Mouse (Mus musculus) skeletal muscle tissue, adult 2 months (tissue): ENCODE data around the gene Sbno1.
"Not testable (repeated sequence)": the region's sequence is repeated elsewhere in the genome, so short reads cannot be mapped to it uniquely, and the experiment has no call there.

Experiments used
- DNase-seq: peaks from one replicate; pipeline ENCODE4 v3.0.0-alpha.2; 2012; ENCODE audit warnings: low read depth, low spot score

Sbno1 gene

DNA sequence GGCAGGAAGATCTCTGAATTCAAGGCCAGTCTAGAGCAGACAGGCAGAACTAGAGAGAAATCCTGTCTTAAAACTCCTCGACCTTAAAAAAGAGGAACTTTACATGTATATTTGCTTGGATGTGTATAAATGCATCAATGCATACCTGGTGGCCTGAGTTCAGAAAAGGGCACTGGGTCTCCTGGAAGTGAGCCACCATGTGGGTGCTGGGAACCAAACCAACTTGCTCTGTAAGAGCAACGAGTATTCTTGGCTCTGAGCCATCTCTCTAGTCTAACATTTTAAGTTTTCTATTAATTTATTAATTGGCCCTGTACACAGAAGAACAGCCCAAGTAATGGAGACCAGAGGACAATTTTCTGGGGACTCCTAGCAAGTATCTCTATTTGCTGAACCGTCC lies 59.1 kb downstream of the Sbno1 start:
- DNase-seq: no peak

DNA sequence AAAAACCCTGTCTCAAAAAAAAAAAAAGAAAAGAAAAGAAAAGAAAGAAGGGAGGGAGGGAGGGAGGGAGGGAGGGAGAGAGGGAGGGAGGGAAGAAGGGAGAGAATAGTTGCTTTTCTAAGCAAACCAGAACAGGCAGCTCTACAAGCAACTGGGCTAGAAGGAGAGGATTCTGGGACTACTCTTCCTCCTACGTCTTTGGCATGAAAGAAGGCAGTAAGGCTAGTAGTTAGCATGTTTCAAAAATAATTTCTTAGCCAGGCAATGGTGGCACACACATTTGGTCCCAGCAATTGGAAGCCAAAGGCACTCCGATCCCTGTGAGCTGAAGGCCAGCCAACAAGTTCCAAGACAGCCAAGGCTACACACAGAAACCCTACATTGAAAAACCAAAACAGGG lies 60.0 kb downstream of the Sbno1 start:
- DNase-seq: no peak

GRCm38 (mm10) chr5:124364173-124364918 lies 61.5 kb downstream of the Sbno1 start:
- DNase-seq: no peak

GRCm38 (mm10) chr5:124362982-124363381 lies 62.8 kb downstream of the Sbno1 start, which contains the start of gene Cdk2ap1:
Cdk2ap1 (minus strand) TSS chr5:124363082.
- not testable (repeated sequence) for DNase-seq

- no peak for DNase-seq
These were observed 66.2 kb downstream of the Sbno1 start for GRCm38 (mm10) chr5:124359641-124360040.

DNA sequence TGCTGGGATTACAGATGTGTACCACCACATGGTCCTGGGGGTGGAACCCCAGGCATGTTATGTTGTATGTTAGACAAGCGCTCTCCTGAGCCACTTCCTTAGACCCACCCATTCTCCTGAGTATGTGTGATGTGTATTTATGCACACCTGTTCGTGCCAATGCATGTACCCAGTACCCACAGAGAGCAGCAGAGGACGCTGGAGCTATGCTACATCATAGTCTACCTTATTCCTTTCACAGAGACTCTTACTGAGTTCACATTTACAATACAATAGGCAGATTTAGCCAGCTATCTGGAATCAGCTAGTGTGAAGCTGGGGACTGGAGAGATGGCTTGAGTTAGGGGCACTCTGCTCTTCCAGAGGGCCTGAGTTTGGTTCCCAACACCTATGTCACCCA lies 69.1 kb downstream of the Sbno1 start:
- DNase-seq: no peak

- no peak for DNase-seq
These were observed 70.3 kb downstream of the Sbno1 start for GRCm38 (mm10) chr5:124355425-124355959.

GRCm38 (mm10) chr5:124354574-124355424 lies 71.0 kb downstream of the Sbno1 start:
- no peak for DNase-seq

DNA sequence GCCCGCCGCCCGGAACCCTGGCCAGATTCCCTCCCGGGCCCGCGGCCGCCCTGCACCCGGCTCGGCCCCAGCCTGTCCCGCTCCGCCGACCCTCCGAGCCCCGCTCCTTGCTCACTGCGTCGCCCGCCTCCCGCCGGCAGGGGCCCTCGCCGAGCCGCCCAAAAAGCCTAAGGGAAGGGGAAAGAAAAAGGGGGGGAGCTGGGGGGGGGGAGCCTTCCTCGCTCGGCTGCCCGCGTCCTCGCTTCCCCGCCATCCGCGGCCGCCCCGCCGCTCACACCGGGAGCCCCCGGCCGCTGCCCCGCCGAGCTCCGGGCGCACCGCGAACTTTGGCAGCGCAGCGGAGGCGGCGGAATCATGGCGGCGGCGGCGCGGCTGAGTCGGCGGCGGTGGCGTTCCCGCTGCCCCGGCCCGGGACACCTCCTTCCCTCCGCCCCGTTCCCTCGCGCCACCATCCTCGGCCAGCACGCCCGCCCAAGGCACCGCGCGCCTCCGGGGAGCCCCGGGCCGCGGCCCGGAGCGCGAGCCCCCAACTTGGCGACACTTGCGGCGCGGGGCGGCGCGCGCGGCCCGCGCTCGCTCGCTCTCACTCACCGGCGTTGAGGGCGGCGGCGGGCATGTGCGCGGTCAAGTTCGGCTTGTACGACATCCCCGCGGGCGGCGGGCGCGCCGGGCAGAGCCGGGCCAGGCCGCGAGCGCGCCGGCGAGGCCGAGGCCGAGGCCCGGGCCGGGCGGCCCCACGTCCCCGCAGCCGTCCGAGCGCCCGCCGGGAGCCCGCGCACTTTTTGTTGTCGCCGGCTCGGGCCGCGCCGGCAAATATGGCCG lies 71.9 kb downstream of the Sbno1 start:
- DNase-seq: no peak

GRCm38 (mm10) chr5:124353011-124353725 lies 72.6 kb downstream of the Sbno1 start:
- DNase-seq: no peak

- peak; percentile 68 for DNase-seq
These were observed 73.5 kb downstream of the Sbno1 start for GRCm38 (mm10) chr5:124352141-124352920.

- DNase-seq: no peak
These were observed 74.2 kb downstream of the Sbno1 start for GRCm38 (mm10) chr5:124351604-124352003.

DNA sequence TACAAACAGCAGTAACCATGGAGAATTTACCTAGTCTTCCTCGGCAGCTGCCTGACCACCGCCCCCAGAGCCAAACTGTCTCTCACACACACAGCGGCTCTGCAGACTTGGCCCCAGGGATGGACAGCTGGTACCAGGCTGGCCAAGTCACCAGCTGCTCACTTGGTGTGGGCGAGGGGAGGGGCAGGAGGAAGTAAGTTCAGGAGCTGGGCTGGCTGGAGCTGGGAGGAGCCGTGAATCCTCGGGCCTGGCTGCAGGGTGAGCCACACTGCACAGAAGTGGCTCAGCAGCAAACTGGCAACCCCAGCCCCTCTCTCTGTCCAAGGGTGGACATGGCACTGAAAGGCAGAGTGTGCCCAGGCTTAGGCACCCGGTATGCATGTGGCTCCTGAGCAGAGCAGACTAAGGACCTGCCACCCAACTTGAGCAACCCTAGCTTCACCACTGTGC lies 74.7 kb downstream of the Sbno1 start:
- DNase-seq: peak; percentile 91

GRCm38 (mm10) chr5:124350350-124350749 lies 75.5 kb downstream of the Sbno1 start:
- no peak for DNase-seq

- DNase-seq: no peak
These were observed 76.6 kb downstream of the Sbno1 start for GRCm38 (mm10) chr5:124349196-124349595.

GRCm38 (mm10) chr5:124342897-124343296 lies 82.9 kb downstream of the Sbno1 start:
- DNase-seq: no peak

GRCm38 (mm10) chr5:124341753-124342339 lies 84.0 kb downstream of the Sbno1 start:
- not testable (repeated sequence) for DNase-seq

- DNase-seq: no peak
These were observed 87.0 kb downstream of the Sbno1 start for GRCm38 (mm10) chr5:124338791-124339190.

DNA sequence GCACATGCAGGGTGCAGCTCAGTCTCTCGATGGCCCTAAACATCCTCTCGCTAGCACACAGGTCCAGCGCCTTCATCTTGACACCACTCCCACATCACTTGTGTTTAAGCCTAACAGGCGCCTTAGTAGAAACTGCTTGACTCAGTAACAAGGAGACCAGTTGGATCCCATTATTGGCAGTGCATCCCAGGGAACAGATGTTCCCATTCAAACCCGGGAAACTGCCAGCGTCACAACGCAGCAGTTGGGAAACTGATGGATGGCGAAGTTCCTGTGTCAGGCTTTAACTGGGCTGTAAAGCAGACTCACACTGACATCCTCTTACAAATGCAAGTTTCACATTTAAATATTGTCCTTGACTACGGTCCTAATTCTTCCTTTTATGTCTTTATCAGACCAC lies 87.9 kb downstream of the Sbno1 start:
- DNase-seq: no peak

- DNase-seq: no peak
These were observed 88.7 kb downstream of the Sbno1 start for GRCm38 (mm10) chr5:124337103-124337502.
